Mouse (Mus musculus) embryonic facial prominence, embryonic 13.5 days (tissue): Measurements from ENCODE around the gene Dennd4a. TPM values are rescaled to one million over a fixed set of nuclear protein-coding genes. Genes with fewer than 3 reads are reported as not detected.

ENCODE experiments used
- ATAC-seq: fragments of 200-750 bp; cut with Nextera tagmentation; 2 replicates; pipeline ENCODE4 v1.8.0; 2017; ENCODE audit warnings: low read depth; ENCODE audit not compliant: insufficient number of reproducible peaks, insufficient read depth, low FRiP score, low TSS enrichment
- H3K27ac ChIP-seq: fragments of 300-500 bp; sonication (generic); 2 replicates; pipeline ENCODE4 v1.5.1; 2015; ENCODE audit warnings: moderate library complexity, mild to moderate bottlenecking, inconsistent platforms
- H3K27me3 ChIP-seq: fragments of 300-500 bp; sonication (generic); 2 replicates; pipeline ENCODE4 v1.6.1; 2015; ENCODE audit warnings: mild to moderate bottlenecking, inconsistent platforms
- H3K36me3 ChIP-seq: fragments of 300-500 bp; sonication (generic); 2 replicates; pipeline ENCODE4 v1.6.1; 2015; ENCODE audit warnings: mild to moderate bottlenecking, inconsistent platforms
- H3K4me1 ChIP-seq: fragments of 300-500 bp; sonication (generic); 2 replicates; pipeline ENCODE4 v1.6.1; 2015; ENCODE audit warnings: inconsistent platforms
- H3K4me2 ChIP-seq: fragments of 300-500 bp; sonication (generic); 2 replicates; pipeline ENCODE4 v1.6.1; 2015; ENCODE audit warnings: moderate library complexity, mild to moderate bottlenecking, inconsistent platforms
- H3K4me3 ChIP-seq: fragments of 300-500 bp; sonication (generic); 2 replicates; pipeline ENCODE4 v1.5.1; 2015; ENCODE audit warnings: mild to moderate bottlenecking, inconsistent platforms
- H3K9ac ChIP-seq: fragments of 300-500 bp; sonication (generic); 2 replicates; pipeline ENCODE4 v1.6.1; 2015; ENCODE audit warnings: mild to moderate bottlenecking, inconsistent platforms
- H3K9me3 ChIP-seq: fragments of 300-500 bp; sonication (generic); 2 replicates; pipeline ENCODE4 v1.6.1; 2016; ENCODE audit warnings: inconsistent platforms
- WGBS: fragments of 180-500 bp; shearing (Covaris S2); methylation state at CpG from one replicate; pipeline ENCODE4 v1.1.7; 2015; ENCODE audit warnings: mixed read lengths; 5-methylcytosine and 5-hydroxymethylcytosine counted together
- polyA plus RNA-seq: library from polyadenylated mRNA; unstranded; fragments of >200 nt; fragmentation: Nextera tagmentation; extraction: Ambion mirVana; gene quantifications from 2 replicates; pipeline ENCODE4 v1.2.1, GENCODE M21; 2015

Gene Dennd4a
- polyA plus RNA-seq, 1 experiment from 2014 or later, result 10.8 TPM

DNA sequence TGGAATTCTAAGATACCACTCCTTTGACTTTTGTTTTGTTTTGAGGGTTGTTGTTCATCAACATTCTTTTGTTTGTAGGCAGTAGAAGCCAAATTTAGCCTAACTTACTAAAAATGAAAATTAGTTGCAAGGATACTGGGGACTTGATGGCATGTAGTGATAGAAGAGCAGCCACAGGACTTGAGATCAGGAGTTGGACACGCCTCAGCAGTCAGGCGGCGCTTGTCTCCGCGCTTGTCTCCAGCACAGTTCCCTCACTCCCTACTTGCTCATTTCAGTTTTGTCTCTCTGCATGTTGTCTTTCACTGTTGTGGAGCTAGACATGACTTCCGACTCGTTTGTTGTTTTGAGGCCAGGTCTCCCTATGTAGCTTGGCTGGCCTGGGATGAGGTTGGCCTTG lies 11.1 kb downstream of the Dennd4a start:
- Histone ChIP-seq H3K27me3 (no peaks in the 10 kb centered on the region), H3K4me1 (no peaks in the 10 kb centered on the region), H3K27ac (no peak overlapping the region), H3K9me3 (no peaks in the 10 kb centered on the region), H3K4me3 (no peak overlapping the region), H3K36me3 (no peaks in the 10 kb centered on the region), H3K9ac (no peak overlapping the region), H3K4me2 (no peak overlapping the region)
- no peak for ATAC-seq
- 85% methylated on average over 7 of the region's 7 CpGs for WGBS

DNA sequence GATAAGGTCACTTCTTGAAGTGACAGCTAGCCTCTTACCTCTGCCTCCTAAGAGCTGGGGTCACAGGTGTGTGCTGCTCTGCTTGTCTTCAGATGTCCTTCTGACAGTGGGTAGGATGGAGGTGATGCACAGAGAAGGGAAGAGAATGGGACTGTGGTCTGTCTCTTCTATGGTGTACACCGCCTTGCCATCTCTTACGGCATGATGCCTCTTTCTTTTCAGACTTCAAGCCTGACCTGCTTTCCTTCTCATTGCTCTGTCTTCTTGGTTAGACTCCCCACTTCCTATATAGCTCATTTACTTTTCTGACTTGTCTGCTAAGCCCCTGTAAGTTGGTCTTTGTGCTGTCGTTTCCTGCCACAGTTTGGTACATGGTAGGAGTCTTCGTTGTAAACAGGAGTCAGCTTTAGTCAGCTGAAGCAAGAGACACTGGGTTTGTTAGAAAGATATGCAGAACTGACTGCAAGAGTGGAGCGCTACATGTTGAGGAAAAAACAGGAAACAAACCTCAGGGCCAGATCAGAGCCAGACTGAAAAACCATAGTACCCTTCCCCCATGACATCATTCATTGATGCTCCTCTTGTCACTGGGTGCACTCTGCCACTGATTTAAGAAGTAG lies 13.4 kb downstream of the Dennd4a start:
- Histone ChIP-seq H3K4me3 (no peak overlapping the region), H3K36me3 (no peaks in the 10 kb centered on the region), H3K9me3 (no peaks in the 10 kb centered on the region), H3K27ac (no peak overlapping the region), H3K4me2 (no peak overlapping the region), H3K4me1 (no peaks in the 10 kb centered on the region), H3K9ac (no peak overlapping the region), H3K27me3 (no peaks in the 10 kb centered on the region)
- ATAC-seq, result no peak
- WGBS, result 86% methylated on average over 5 of the region's 5 CpGs

DNA sequence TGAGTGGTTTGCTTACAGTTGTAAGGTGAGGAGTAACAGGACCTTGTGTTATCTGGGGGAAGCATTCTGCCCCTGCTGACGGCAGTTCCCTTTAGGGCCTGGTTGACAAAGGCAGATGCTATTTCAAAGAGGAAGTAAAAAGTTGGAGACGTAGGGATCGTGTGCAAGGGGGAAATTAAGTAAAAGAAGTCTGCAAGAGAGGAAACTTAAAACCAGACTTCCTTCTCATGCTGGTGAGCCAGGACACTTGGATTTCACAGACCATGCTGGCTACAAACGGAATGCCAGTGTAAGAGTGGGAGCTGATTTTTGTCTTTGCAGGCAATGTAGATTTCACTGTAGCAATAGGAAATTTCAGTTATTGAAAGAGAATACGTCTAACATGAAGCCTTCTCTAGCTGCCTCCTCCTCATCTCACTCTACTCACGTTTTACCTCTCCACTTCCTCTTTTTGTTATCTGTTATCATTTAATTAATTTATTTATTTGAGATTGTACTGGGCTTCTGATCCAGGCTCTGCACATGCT lies 19.0 kb downstream of the Dennd4a start:
- Histone ChIP-seq H3K4me2 (no peak overlapping the region), H3K36me3 (no peaks in the 10 kb centered on the region), H3K9me3 (no peaks in the 10 kb centered on the region), H3K27me3 (no peaks in the 10 kb centered on the region), H3K27ac (no peak overlapping the region), H3K4me1 (peaks cover 4% of the 10 kb centered on the region), H3K9ac (no peak overlapping the region), H3K4me3 (no peak overlapping the region)
- 24% methylated on average over 6 of the region's 6 CpGs for WGBS
- no peak for ATAC-seq

DNA sequence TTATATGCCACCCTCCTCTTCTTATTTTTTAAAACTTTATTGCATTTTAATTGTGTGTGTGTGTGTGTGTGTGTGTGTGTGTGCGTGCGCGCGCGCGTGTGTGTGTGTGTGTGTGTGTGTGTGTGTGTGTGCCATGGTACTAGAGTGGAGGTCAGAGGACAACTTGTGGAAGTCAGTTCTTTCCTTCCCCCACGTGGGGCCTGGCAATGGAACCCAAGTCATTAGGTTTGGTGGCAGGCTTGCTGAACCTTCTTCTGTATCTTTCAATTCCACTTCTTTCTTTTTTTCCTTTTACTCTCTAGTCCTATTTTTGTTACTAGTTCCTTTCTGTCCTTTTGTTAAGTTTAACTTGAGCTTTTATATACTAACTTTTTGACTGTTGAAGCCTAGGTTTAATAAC lies 19.5 kb downstream of the Dennd4a start:
- Histone ChIP-seq H3K36me3 (no peaks in the 10 kb centered on the region), H3K9me3 (no peaks in the 10 kb centered on the region), H3K27ac (no peak overlapping the region), H3K27me3 (no peaks in the 10 kb centered on the region), H3K9ac (no peak overlapping the region), H3K4me2 (no peak overlapping the region), H3K4me1 (peaks cover 4% of the 10 kb centered on the region), H3K4me3 (no peak overlapping the region)
- ATAC-seq, result no peak
- WGBS, result 92% methylated on average over 7 of the region's 7 CpGs

DNA sequence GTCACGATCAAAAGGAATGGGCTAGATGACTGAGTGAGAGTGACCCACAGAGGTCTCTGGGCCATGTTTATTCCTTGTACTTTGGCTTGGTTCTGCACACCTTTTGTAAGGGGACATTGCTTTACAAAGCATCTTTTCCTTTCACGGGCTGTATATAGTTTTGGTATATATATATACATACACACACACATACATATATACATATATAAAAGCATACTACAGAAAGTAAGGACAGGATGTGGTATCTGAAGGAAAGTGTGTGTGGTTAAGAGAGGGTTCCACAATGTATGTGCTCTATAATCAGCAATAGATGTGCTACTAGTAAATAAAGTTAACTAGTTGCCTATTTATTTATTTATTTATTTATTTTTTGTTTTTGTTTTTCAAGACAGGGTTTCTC lies 20.6 kb downstream of the Dennd4a start:
- no peak for ATAC-seq
- H3K9ac ChIP-seq, result no peak overlapping the region
- no peak overlapping the region for H3K4me3 ChIP-seq
- peaks cover 4% of the 10 kb centered on the region for H3K4me1 ChIP-seq
- 84% methylated on average over 2 of the region's 2 CpGs for WGBS
- no peaks in the 10 kb centered on the region for H3K36me3 ChIP-seq
- no peaks in the 10 kb centered on the region for H3K9me3 ChIP-seq
- H3K27ac ChIP-seq, result no peak overlapping the region
- H3K27me3 ChIP-seq, result no peaks in the 10 kb centered on the region
- H3K4me2 ChIP-seq, result no peak overlapping the region

DNA sequence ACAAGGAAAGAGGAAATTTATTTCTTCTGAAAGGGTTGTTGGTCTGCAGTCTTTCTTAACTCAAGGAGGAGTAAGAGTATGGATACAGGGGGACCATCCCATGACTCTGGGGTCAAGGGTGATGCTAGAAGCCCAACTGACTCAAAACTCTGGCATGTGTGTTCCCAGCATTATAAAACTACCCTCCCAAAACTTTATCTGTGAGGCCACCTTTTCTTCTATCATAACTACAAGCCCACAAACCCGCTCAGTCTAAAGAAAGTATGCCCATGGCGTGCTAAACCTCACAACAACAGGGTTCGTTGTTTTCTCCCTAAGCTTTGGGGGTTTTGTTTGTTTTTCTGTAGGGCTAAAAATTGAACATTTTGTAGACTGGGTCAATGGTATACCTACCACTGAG lies 23.3 kb downstream of the Dennd4a start:
- Histone ChIP-seq H3K4me1 (peaks cover 4% of the 10 kb centered on the region), H3K4me3 (no peak overlapping the region), H3K9ac (no peak overlapping the region), H3K27me3 (no peaks in the 10 kb centered on the region), H3K9me3 (no peaks in the 10 kb centered on the region), H3K27ac (no peak overlapping the region), H3K4me2 (no peak overlapping the region), H3K36me3 (no peaks in the 10 kb centered on the region; the same call in 1 of the 2 replicates)
- 92% methylated on average over 3 of the region's 3 CpGs for WGBS
- no peak for ATAC-seq

DNA sequence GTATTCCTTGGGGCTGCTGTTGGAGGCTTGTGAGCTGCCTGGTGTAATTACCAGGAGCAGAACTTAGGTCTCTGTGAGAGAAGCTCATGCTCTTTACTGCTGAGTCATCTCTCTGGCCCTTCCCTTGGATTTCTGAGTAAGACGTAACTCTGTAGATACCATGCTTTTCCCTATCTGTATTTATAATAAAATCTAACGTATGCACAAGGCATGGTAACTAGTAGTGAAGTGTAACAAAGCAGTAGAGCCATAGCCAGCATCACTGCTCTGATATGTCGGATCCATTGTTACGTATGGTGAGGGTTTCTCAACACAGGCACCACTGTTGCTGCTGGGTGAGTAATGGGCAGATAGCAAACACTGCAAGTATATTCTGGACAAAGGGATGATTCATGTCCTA lies 34.2 kb downstream of the Dennd4a start:
- Histone ChIP-seq H3K4me3 (no peak overlapping the region), H3K4me2 (no peak overlapping the region), H3K4me1 (no peaks in the 10 kb centered on the region), H3K27ac (no peak overlapping the region), H3K9ac (no peak overlapping the region), H3K27me3 (no peaks in the 10 kb centered on the region), H3K9me3 (no peaks in the 10 kb centered on the region), H3K36me3 (0 out of 2 replicates have a peak, but pooled peaks cover 3% of the 10 kb centered on the region)
- ATAC-seq, result no peak
- WGBS, result 81% methylated on average over 4 of the region's 4 CpGs

DNA sequence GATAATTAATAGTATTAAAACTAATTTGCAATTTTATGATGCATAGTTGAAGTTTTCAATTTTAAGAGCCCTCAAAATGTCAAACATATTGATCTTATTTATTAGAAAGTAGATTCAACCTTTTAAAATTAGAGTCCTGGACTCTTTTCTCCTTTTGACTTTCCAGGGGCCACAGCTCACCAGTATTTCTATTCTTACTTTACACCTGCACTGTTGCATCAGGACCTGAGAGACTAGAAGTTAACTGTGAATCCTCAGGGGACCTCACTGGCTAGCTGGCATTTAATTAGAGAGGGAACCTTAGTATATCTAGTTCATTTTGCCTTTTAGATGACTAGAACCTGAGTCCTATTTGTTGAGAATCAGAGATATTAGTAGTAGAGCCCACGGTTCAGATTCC lies 38.4 kb downstream of the Dennd4a start:
- 79% methylated on average over 1 of the region's 1 CpGs for WGBS
- H3K36me3 ChIP-seq, result peaks cover 10% of the 10 kb centered on the region; the same call in 1 of the 2 replicates
- ATAC-seq, result no peak
- no peak overlapping the region for H3K9ac ChIP-seq
- H3K27ac ChIP-seq, result no peak overlapping the region
- no peaks in the 10 kb centered on the region for H3K27me3 ChIP-seq
- no peaks in the 10 kb centered on the region; the same call in 1 of the 2 replicates for H3K4me1 ChIP-seq
- H3K4me2 ChIP-seq, result no peak overlapping the region
- H3K4me3 ChIP-seq, result no peak overlapping the region
- H3K9me3 ChIP-seq, result no peaks in the 10 kb centered on the region

DNA sequence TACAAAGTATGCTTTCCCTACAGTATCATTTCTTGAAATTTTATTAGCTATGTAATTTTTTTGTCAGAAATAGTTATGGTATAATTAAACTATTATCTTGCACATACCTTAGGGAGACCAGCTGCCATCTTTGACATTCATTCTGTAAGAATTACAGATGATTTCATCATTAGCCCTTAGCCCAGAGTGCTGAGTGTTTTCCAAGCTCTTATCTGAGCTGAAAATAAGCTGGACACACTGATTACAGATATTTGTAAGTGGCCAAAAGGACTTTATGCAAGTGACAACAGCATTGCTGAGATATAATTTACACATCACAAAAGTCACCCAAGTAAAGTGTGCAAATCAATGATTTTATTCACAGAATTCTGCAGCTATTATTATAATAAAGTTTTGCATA lies 48.9 kb downstream of the Dennd4a start:
- Histone ChIP-seq H3K9me3 (no peaks in the 10 kb centered on the region), H3K27me3 (no peaks in the 10 kb centered on the region), H3K27ac (no peak overlapping the region), H3K36me3 (peaks cover 17% of the 10 kb centered on the region), H3K4me1 (no peaks in the 10 kb centered on the region), H3K4me3 (no peak overlapping the region), H3K4me2 (no peak overlapping the region), H3K9ac (no peak overlapping the region)
- ATAC-seq, result no peak

DNA sequence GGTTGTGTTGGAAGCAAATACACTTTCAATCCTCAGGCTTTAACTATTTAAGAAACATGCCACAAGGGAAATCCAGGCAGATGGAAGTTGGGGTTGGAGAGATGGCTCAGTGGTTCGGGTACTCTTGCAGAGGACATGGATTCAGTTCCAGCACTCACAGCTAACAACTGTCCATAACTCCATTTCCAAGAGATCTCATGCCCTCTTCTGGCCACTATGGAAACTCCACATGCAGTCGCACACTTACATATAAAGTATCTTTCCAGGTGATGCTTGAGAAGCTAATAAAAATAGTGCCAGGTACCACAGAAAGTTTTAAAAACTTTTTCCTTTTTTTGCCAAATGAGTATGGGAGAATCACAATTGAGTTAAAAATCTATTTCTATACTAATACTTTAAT lies 51.5 kb downstream of the Dennd4a start:
- ATAC-seq, result no peak
- 84% methylated on average over 2 of the region's 2 CpGs for WGBS
- H3K9ac ChIP-seq, result no peak overlapping the region
- H3K9me3 ChIP-seq, result no peaks in the 10 kb centered on the region
- H3K27ac ChIP-seq, result no peak overlapping the region
- H3K27me3 ChIP-seq, result no peaks in the 10 kb centered on the region
- H3K4me2 ChIP-seq, result no peak overlapping the region
- H3K4me1 ChIP-seq, result no peaks in the 10 kb centered on the region
- peaks cover 17% of the 10 kb centered on the region for H3K36me3 ChIP-seq
- no peak overlapping the region for H3K4me3 ChIP-seq

DNA sequence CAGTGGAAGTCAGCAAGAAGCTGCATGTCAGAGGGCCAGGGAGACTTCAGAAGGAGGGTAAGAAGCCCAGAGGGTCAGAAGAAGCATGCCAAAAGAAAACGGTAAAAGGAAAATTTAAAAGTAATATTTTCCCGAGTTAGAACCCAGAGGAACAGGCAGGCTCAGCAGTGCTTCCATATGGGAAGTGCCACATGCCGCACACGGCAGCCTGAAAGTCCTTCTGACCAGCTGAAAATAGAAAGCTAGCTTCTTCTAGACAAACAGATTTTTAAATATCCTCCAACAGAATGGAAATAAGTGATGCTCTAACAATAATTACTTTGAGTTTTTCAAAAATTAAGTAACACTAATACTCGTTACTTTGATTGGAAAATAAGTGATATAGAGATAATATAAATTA lies 74.9 kb downstream of the Dennd4a start:
- no peaks in the 10 kb centered on the region for H3K9me3 ChIP-seq
- H3K4me2 ChIP-seq, result no peak overlapping the region
- H3K4me3 ChIP-seq, result no peak overlapping the region
- H3K4me1 ChIP-seq, result no peaks in the 10 kb centered on the region
- ATAC-seq, result no peak
- 80% methylated on average over 5 of the region's 5 CpGs for WGBS
- no peaks in the 10 kb centered on the region for H3K27me3 ChIP-seq
- H3K9ac ChIP-seq, result no peak overlapping the region
- peaks cover 8% of the 10 kb centered on the region for H3K36me3 ChIP-seq
- no peak overlapping the region for H3K27ac ChIP-seq

DNA sequence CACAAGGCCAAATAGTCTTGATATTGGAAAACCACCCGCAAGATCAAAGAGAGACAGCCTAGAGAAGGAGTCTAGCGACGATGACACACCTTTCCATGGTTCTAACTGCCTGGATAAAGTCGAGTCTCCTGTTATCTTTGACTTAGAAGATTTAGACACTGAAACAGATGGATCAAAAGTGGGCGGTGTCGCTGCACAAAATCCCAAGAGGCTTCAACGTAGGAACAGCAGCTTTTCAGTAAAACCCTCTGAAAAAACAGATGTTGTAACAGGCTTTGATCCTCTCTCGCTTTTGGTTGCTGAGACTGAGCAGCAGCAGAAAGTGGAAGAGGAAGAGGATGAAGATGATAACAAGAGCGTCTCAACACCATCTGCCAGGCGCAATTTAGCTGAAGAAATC lies 85.5 kb downstream of the Dennd4a start:
- H3K27me3 ChIP-seq, result no peaks in the 10 kb centered on the region
- H3K27ac ChIP-seq, result no peak overlapping the region
- peaks cover 31% of the 10 kb centered on the region for H3K36me3 ChIP-seq
- H3K9me3 ChIP-seq, result no peaks in the 10 kb centered on the region
- 85% methylated on average over 10 of the region's 10 CpGs for WGBS
- H3K4me3 ChIP-seq, result no peak overlapping the region
- no peak overlapping the region for H3K4me2 ChIP-seq
- H3K9ac ChIP-seq, result no peak overlapping the region
- no peak for ATAC-seq
- no peaks in the 10 kb centered on the region for H3K4me1 ChIP-seq
